Mouse (Mus musculus) intestine, embryonic 16.5 days (tissue): ENCODE measurements around the gene Pigs. TPM values are rescaled to one million over a fixed set of nuclear protein-coding genes. Genes with fewer than 3 reads are reported as not detected.

Experiments
- ATAC-seq: fragments of 200-750 bp; cut with Nextera tagmentation; 2 replicates; pipeline ENCODE4 v1.8.0; 2017; ENCODE audit warnings: moderate TSS enrichment, moderate library complexity
- H3K27ac ChIP-seq: fragments of 300-500 bp; sonication (generic); 2 replicates; pipeline ENCODE4 v1.5.1; 2014; ENCODE audit warnings: mild to moderate bottlenecking, low read length
- H3K27me3 ChIP-seq: fragments of 300-500 bp; sonication (generic); replicated peaks from 2 replicates; pipeline ENCODE4 v1.6.1; 2014; ENCODE audit warnings: low read length, control low read depth, mixed read lengths; ENCODE audit not compliant: control insufficient read depth, insufficient read depth
- H3K36me3 ChIP-seq: fragments of 300-500 bp; sonication (generic); 2 replicates; pipeline ENCODE4 v1.6.1; 2014; ENCODE audit warnings: low read length, control low read depth; ENCODE audit not compliant: control insufficient read depth, insufficient read depth
- H3K4me1 ChIP-seq: fragments of 300-500 bp; sonication (generic); 2 replicates; pipeline ENCODE4 v1.6.1; 2014; ENCODE audit warnings: low read length, control low read depth, mixed read lengths; ENCODE audit not compliant: control insufficient read depth, insufficient read depth
- H3K4me2 ChIP-seq: fragments of 300-500 bp; sonication (generic); 2 replicates; pipeline ENCODE4 v1.6.1; 2014; ENCODE audit warnings: low read depth, low read length, control low read depth
- H3K4me3 ChIP-seq: fragments of 300-500 bp; sonication (generic); 2 replicates; pipeline ENCODE4 v1.5.1; 2014; ENCODE audit warnings: mild to moderate bottlenecking, low read length
- H3K9ac ChIP-seq: fragments of 300-500 bp; sonication (generic); 2 replicates; pipeline ENCODE4 v1.6.1; 2014; ENCODE audit warnings: low read depth, low read length
- H3K9me3 ChIP-seq: fragments of 300-500 bp; sonication (generic); 2 replicates; pipeline ENCODE4 v1.6.1; 2016; ENCODE audit warnings: low read length, control low read depth; ENCODE audit not compliant: control insufficient read depth
- WGBS: fragments of 180-500 bp; shearing (Covaris S2); extraction: QIAGEN DNeasy Blood & Tissue Kit; methylation state at CpG from one replicate; pipeline ENCODE4 v1.1.7; 2014; 5-methylcytosine and 5-hydroxymethylcytosine counted together
- polyA plus RNA-seq: library from polyadenylated mRNA; unstranded; fragments of >200 nt; fragmentation: Nextera tagmentation; extraction: Ambion mirVana; gene quantifications from 2 replicates; pipeline ENCODE4 v1.2.1, GENCODE M21; 2015

Gene Pigs
- 92.9 and 93.1 TPM in 2 replicates for polyA plus RNA-seq

GRCm38 (mm10) chr11:78327634-78328511 is at the start of gene Pigs:
Pigs (plus strand) TSS chr11:78328415.
- peak within 1 kb of the TSS; percentile 86 for H3K4me3 ChIP-seq

DNA sequence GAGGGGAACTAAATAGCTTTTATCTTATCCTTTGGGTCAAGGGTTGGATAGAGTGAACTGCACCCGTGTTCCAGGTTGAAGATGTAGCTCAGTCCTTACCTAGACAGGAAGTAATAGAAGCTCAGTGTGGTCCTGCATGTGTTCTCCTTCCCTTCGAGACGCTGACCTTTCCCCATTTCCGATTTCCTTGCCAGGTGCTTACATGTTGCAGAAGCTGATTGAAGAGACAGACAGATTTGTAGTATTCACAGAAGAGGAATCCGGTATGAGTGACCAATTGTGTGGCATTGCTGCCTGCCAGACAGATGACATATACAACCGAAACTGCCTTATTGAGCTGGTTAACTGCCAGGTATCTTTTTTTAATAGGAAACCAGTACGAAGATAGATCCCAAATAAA is 49.4 kb upstream of the Pigs start:
- H3K4me3 ChIP-seq, result no peak overlapping the region
- 85% methylated on average over 7 of the region's 7 CpGs for WGBS
- no peaks in the 10 kb centered on the region for H3K9me3 ChIP-seq
- no peak overlapping the region for H3K4me2 ChIP-seq
- H3K4me1 ChIP-seq, result no peaks in the 10 kb centered on the region
- ATAC-seq, result no peak
- H3K27me3 ChIP-seq, result no peaks in the 10 kb centered on the region
- peaks cover 20% of the 10 kb centered on the region for H3K36me3 ChIP-seq
- no peak overlapping the region for H3K27ac ChIP-seq
- no peak overlapping the region for H3K9ac ChIP-seq

More at GRCm38 (mm10) chr11:78327634-78328511, at the start of gene Pigs:
- Histone ChIP-seq H3K27me3 (no peaks in the 10 kb centered on the region), H3K4me2 (peak within 1 kb of the TSS; percentile 83), H3K36me3 (no peaks in the 10 kb centered on the region), H3K9ac (peak within 1 kb of the TSS; percentile 87), H3K4me1 (peaks cover 12% of the 10 kb centered on the region), H3K27ac (peak within 1 kb of the TSS; percentile 69), H3K9me3 (no peaks in the 10 kb centered on the region)
- 11% methylated on average over 37 of the region's 37 CpGs for WGBS
- ATAC-seq, result peak; percentile 98

GRCm38 (mm10) chr11:78279586-78279985 is 48.6 kb upstream of the Pigs start:
- H3K27me3 ChIP-seq, result no peaks in the 10 kb centered on the region
- H3K27ac ChIP-seq, result no peak overlapping the region
- no peak overlapping the region for H3K9ac ChIP-seq
- no peak for ATAC-seq
- no peaks in the 10 kb centered on the region for H3K4me1 ChIP-seq
- H3K9me3 ChIP-seq, result no peaks in the 10 kb centered on the region
- H3K4me3 ChIP-seq, result no peak overlapping the region
- WGBS, result 81% methylated on average over 4 of the region's 4 CpGs
- H3K4me2 ChIP-seq, result no peak overlapping the region
- peaks cover 20% of the 10 kb centered on the region for H3K36me3 ChIP-seq

DNA sequence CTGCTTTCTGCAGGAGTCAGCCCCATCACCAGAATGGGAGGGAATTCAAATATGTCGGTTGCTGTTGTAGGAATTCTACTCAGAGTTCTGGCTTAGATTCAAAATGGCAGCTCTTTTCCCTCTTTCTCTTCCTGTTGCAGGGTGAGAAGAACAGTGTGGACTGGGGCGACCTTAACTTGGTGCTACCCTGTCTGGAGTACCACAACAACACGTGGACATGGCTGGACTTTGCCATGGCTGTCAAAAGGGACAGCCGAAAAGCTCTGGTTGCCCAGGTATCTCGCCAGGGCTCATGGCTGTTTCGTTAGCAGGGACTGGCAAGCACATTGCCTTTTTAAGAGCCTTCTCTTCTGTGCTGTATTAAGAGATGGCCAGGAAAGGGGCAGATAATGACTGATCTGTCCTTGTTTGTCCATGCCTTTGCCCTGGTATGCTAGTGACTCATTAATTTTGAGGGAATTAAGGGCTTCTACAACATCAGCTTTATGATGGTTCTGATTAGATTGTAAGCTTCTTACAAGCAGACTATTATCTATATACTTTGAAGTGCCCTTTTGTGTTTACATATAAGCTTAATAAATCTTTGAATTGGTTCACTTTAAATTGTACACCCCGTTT is 39.0 kb upstream of the Pigs start:
- H3K4me1 ChIP-seq, result no peaks in the 10 kb centered on the region; the same call in 1 of the 2 replicates
- ATAC-seq, result peak; percentile 69; the same call in 1 of the 2 replicates
- no peak overlapping the region for H3K4me2 ChIP-seq
- H3K9me3 ChIP-seq, result no peaks in the 10 kb centered on the region
- 61% methylated on average over 7 of the region's 7 CpGs for WGBS
- H3K27ac ChIP-seq, result no peak overlapping the region
- peaks cover 20% of the 10 kb centered on the region for H3K36me3 ChIP-seq
- H3K9ac ChIP-seq, result no peak overlapping the region
- no peak overlapping the region for H3K4me3 ChIP-seq
- no peaks in the 10 kb centered on the region for H3K27me3 ChIP-seq

DNA sequence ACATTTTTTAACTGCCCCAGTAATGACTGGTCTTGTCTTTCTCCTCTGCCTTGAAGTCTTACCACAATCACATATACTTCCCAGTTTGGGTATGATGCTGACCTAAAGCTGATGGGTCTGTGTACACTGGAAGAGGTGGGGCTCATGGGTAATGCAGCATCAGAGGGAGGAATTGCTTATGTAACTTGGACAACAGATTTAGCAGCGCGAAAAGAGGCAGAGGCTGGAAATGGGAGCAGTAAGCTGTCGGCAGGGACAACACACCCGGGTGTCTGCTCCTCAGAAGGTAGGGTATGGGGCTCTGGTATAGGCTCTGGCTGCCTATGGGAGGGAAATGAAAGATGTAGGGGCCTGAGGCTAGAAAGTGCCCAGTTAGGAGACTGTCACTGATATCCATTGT is 37.6 kb upstream of the Pigs start, which contains the start of gene BC030499:
TSS of gene BC030499 (plus strand) at position 188 of the 400 bp plus-strand sequence.
- H3K9me3 ChIP-seq, result no peaks in the 10 kb centered on the region
- 91% methylated on average over 4 of the region's 4 CpGs for WGBS
- no peaks in the 10 kb centered on the region; the same call in 1 of the 2 replicates for H3K4me1 ChIP-seq
- no peaks in the 10 kb centered on the region for H3K27me3 ChIP-seq
- H3K36me3 ChIP-seq, result peaks cover 18% of the 10 kb centered on the region
- H3K4me3 ChIP-seq, result no peak within 1 kb of the TSS
- no peak within 1 kb of the TSS for H3K27ac ChIP-seq
- no peak within 1 kb of the TSS for H3K4me2 ChIP-seq
- no peak within 1 kb of the TSS for H3K9ac ChIP-seq
- ATAC-seq, result no peak

DNA sequence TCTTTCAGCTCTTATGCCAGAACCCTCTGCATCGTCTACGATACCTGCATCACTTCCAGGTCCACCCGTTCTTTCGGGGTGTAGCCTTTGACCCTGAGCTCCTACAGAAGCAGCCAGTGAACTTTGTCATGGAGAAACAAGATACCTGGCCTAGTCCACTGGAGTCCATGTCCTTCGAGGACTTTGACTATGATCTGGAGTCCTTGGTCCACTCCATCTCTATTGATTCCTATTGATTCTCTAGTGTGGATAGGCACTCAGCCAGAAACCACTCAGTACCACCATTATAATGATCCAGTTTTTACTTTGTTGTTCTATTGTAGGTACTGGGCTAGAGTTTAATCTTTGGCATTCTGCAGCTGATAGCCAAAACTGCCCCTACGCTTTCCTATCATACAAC is 33.6 kb upstream of the Pigs start:
- H3K4me3 ChIP-seq, result no peak overlapping the region
- no peaks in the 10 kb centered on the region for H3K36me3 ChIP-seq
- H3K27ac ChIP-seq, result no peak overlapping the region
- H3K4me2 ChIP-seq, result no peak overlapping the region
- ATAC-seq, result no peak
- H3K9ac ChIP-seq, result no peak overlapping the region
- H3K4me1 ChIP-seq, result no peaks in the 10 kb centered on the region
- no peaks in the 10 kb centered on the region for H3K27me3 ChIP-seq
- WGBS, result 91% methylated on average over 6 of the region's 6 CpGs
- H3K9me3 ChIP-seq, result no peaks in the 10 kb centered on the region

DNA sequence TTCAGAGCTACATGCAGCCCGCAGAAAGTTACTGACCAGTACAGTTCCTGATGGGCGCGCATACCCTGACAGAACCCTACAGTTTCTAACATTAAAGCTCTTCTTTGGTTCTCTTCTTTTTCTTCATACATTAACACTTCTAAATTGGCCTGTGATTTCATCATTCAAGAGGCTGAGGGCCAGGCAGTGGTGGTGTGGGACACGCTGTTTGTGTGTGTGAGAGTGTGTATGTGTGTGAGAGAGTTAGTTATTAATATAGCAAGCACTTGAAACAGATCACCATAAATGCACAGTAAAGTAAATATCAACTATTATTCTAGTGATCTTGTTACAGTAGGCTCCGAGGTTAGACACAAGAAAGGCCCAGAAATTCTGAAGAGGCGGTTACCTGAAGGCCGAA is 27.3 kb upstream of the Pigs start:
- peak overlapping the region; percentile 57 for H3K27ac ChIP-seq
- no peaks in the 10 kb centered on the region for H3K27me3 ChIP-seq
- WGBS, result 67% methylated on average over 7 of the region's 7 CpGs
- peak overlapping the region; percentile 83 for H3K4me3 ChIP-seq
- no peaks in the 10 kb centered on the region for H3K9me3 ChIP-seq
- H3K9ac ChIP-seq, result peak overlapping the region; percentile 65
- H3K4me2 ChIP-seq, result peak overlapping the region; percentile 74
- H3K4me1 ChIP-seq, result no peaks in the 10 kb centered on the region
- peaks cover 2% of the 10 kb centered on the region; the same call in 1 of the 2 replicates for H3K36me3 ChIP-seq
- ATAC-seq, result peak; percentile 17; the same call in 1 of the 2 replicates

DNA sequence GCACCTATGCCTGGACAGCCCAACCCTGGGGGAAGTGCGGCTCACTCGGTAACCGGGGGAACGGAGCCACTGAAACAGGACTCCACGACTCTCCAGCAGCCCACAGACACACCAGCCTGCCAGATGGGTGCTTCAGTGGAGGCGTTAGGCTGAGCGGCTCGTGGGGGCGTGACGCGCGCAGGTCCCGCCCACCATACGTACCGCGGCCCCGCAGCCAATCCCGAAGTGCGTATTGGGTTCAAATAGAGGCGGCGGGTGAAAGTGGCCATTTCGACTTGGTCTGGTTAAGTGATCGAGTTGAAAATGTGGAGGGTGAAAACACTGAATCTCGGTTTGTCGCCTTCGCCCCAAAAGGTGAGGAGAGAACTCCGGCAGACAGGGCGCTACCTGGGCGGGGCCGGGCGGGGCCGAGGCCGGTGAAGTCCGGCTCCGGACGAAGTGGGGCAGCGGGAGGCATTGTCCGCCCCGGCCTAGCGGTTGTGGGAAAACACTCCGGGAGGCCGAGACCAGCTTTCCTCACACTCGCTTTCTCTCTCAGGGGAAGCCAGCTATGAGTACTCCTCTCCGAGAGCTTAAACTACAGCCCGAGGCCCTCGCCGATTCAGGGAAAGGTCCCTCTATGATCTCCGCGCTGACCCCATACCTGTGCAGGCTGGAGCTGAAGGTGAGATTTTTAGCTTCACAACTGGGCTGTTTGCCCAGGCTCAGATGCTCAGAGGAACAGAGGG is 26.7 kb upstream of the Pigs start, which contains the start of gene Spag5:
TSS of gene Spag5 (plus strand) at position 173 of the 728 bp plus-strand sequence.
- no peaks in the 10 kb centered on the region for H3K4me1 ChIP-seq
- peak within 1 kb of the TSS; percentile 83 for H3K4me3 ChIP-seq
- H3K27me3 ChIP-seq, result no peaks in the 10 kb centered on the region
- peak; percentile 100 for ATAC-seq
- WGBS, result under 1% methylated on average over 49 of the region's 49 CpGs
- H3K27ac ChIP-seq, result peak within 1 kb of the TSS; percentile 60
- H3K9me3 ChIP-seq, result no peaks in the 10 kb centered on the region
- H3K4me2 ChIP-seq, result peak within 1 kb of the TSS; percentile 74
- H3K36me3 ChIP-seq, result peaks cover 2% of the 10 kb centered on the region; the same call in 1 of the 2 replicates
- H3K9ac ChIP-seq, result peak within 1 kb of the TSS; percentile 78

DNA sequence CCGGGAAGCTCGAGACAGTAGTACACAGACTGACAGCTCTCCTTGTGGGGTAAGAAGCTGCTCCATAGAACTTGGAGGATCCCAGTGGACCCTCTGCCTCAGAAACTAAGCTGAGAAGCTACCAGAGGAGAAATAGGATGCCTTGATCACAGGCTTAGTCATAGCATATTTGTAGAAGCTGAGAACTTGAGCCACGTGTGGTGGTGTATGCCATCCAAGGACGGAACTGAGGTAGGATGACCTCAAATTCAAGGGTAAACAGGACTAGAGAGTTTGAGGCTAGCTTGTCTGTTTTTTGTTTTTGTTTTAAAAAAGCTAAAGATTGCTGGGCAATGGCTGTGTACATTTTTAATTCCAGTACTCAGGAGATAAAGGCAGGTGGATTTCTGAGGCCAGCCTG is 22.9 kb upstream of the Pigs start:
- Histone ChIP-seq H3K4me1 (no peaks in the 10 kb centered on the region), H3K9ac (no peak overlapping the region), H3K27ac (no peak overlapping the region), H3K36me3 (peaks cover 4% of the 10 kb centered on the region; the same call in 1 of the 2 replicates), H3K9me3 (no peaks in the 10 kb centered on the region), H3K27me3 (no peaks in the 10 kb centered on the region), H3K4me2 (no peak overlapping the region), H3K4me3 (no peak overlapping the region)
- 88% methylated on average over 4 of the region's 4 CpGs for WGBS
- no peak for ATAC-seq
